Mouse (Mus musculus): Measurements from ENCODE around the gene Nos1.
A peak's percentile ranks its signal among the peaks of the same experiment; 100 is the strongest.

The Nos1 gene

DNA sequence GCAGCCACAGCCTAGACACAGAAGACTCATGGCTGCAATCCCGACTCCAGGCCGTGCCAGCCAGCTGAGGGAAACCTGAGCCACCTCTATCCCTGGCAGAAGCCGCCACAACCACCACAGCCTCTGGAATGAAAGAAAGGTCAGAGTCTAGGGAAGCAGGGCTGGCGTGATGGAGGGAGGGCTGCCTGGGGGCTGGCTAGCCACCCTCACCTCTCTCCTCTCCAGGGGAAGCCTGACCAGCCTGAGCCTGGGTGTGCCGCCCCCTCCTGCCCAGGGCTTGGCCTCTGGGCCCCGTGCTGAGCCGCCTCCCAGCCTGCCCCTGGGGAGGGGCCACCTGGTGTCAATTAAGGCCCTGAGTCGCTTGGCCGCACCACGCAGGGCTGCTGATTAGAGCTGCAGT lies at the start of gene Nos1:
TSS of gene Nos1 (plus strand) at position 352 of the 400 bp plus-strand sequence.
- DNase-seq (ENCODE audit: inconsistent ontology term), result peak; percentile 56

DNA sequence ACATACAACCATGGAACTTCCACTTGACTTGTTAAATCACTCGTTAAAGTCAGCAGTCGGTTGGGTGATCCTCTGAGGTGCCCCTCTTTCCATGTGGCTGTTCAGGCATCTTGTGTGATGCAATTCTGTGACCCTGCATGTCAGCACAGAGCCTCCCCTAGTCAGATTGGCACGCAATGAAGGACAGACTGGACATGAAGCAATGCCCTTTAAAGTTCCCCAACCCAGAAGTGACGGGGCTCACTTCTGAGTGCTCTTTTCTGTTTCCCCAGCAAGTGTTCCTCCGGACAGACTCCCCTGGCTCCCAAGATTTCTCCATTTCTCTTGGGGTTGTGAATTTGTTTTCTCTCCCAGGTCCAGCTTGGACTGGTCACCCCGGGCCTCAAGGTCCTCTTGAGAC lies 49.5 kb upstream of the Nos1 start:
- DNase-seq (ENCODE audit: inconsistent ontology term), result no peak

DNA sequence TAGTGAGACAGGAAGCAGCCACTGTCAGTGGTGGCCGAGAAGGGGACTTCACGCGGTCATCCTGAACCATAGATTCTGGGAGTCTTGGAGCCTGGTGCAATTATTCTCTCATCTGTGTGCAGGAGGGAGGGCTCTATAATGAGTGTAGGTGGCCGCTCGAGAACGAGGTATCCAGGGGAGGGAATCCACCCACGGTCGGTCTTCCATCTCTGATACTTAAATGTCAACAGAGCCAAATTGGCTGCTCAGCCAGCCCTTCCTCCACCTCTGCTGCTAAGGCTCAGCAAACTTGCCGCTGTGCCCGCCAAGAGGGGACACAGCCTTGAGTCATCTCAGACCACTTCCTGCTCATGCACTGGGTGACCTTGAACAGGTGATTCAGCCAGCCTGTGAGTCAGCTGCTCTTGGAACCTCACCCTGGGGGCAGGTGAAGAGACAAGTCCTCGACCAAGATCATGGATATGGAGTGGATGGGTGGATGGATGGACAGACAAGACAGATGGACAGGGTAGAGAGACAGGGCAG lies 36.1 kb upstream of the Nos1 start:
- no peak for DNase-seq (ENCODE audit: inconsistent ontology term)

DNA sequence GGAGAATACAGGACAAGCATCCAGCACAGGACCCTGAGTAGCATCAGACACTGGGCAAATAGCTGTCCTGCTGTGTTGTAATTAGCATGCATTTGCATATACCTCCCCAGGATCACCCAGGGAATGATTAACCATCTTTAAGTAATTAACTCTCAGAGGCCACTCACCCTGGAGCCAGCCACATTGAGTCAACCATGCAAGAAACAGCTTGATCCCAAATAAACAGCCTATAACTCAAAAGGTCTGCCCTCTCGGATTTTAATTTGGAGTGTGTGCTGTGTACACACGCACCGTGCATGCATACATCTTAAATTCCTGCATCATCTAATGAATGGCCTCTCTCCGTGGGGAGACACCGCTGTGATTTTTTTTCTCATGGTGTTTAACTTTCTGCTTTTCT lies 31.5 kb upstream of the Nos1 start:
- no peak for DNase-seq (ENCODE audit: inconsistent ontology term)

DNA sequence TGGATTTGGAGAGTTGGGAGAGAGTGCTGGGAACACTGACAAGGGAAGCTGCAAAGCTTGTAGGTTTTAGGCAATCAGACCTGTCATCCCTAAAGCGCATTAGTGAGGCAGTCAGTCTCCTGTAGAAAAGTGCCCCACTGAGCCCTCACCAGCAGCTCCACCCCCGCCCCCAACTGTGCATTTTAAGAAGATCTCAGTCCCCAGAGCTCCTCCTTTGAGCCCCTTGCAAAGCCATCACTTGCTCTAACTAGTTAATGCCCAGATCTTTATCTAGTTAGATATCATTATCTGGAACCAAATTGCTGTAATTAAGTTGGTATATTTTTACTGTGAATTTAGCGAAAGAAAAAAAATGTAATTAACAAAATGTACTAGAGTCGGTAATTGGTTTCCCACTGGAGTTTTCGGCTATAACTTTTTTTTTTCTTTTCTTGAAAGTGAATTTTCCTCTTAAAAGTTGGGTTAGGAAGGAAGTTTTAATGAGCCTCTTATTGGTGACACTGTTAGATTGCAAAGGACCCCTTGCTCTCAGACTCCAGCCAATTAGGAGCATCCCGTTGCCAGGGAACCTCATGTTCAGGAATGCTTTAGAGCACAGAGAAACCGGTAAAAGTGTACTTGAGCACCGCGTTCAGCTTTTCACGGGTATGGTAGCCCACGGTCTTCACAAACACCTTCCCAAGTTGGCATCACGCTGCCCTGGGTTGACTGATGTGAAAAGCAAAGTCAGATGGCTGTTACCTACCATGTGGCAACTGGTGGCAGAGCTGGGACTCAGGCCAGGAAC lies 22.9 kb upstream of the Nos1 start:
- no peak for DNase-seq (ENCODE audit: inconsistent ontology term)

DNA sequence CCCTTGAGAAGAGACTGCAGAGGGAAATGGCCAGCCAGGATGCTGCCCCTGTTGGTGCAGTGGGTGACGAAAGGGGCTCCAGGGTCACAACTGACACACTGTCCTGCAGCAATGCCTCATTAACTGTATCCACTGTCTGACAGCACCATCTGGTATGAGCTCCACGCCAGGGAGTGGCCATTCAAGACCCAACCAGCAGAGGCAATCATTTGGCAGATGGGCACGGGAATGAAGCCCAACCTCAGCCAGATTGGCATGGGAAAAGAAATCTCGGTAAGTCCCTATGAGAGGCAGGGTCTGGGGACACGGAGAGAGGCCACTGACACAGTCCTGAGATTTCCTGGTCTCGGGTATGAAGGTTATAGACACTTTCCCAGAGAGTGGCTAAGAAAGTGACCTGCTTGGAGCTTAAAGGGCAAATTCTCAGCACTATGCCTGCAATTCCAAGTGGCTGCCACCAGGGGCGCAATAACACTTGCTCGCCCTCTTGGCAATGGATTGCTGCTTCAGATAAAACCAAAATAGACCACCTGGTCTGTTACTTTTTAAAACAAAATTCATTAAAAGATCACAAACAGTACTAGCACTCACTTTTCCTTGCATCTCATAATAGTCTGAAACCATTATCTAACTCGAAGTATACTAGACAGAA lies 19.5 kb upstream of the Nos1 start:
- no peak for DNase-seq (ENCODE audit: inconsistent ontology term)

DNA sequence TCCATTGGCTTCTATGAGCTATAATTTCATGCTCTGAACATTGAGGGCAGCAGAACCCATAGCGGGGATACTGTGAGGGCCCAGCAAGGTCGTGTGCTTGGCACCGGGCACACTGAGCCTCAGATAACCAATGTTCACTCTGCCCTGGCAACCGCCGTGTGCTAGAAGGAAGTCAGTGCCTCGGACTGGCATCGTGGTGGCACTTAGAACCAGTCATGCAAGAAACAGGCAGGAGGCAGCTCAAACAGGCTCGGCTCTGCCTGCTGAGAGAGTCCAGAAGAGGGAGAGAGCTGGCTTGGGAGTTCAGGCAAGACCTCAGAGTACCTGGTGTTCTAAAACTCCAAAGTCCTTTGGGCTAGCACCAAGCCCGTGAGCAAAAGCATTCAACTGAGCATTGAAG lies 16.3 kb upstream of the Nos1 start:
- no peak for DNase-seq (ENCODE audit: inconsistent ontology term)

DNA sequence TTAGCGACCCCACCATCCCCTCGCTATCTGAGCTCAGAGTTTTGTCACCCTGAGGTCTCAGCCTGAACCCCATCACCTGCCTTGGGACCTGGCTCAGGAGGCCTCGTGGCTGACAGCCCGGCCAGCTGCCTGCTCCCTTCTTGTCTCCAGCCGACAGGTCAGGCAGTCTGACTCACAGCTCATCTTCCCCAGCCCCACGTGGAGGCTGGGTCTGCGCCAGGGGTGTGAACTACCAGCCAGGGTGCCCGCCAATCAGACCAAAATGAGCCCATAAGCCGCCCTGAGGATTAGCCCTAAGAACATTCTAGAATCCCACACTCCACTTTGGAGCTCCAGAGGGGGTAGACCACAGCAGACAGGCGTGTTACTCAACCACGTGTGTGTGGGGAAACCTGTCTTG lies 1.7 kb upstream of the Nos1 start:
- DNase-seq (ENCODE audit: inconsistent ontology term), result peak; percentile 63

DNA sequence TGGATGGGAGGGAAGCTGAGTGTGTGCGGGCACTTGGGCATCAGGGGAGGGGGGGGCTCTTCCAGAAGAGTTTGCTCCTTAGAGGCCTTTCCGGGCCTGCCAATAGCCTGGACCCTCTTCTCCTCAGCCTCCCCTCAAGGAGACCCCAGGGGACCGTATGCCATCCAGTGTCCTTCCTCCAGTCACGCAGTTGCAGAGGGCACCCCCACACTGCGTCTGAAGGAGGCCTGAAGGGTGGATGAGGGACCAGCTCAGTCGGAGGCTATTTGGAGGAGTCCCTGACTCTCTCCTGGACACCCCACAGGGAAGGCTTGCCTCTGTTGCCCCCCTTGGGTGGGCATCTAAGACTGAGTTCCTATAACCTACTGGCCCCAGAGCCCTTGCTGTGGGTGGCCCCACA lies 346 bp downstream of the Nos1 start:
- DNase-seq (ENCODE audit: inconsistent ontology term), result no peak

DNA sequence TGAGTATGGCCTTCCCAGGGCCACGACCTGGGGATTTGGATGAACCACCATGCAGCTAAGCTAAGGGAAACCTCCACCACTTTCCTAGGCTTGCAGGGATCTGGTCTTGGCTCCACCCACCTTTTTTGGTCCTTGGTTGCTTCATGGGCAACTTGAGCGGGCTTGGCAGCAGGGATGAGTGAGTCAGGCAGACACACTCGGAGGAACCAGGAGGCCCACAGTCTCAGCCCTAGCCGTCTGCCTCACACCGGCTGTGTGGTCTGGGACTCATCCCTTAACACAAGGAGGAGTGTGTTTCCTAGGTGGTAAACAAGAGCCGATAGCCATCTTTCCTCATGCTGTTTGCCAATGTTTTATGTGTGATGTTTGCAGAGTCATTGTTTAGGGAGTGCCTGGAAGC lies 9.2 kb downstream of the Nos1 start:
- DNase-seq (ENCODE audit: inconsistent ontology term), result no peak

DNA sequence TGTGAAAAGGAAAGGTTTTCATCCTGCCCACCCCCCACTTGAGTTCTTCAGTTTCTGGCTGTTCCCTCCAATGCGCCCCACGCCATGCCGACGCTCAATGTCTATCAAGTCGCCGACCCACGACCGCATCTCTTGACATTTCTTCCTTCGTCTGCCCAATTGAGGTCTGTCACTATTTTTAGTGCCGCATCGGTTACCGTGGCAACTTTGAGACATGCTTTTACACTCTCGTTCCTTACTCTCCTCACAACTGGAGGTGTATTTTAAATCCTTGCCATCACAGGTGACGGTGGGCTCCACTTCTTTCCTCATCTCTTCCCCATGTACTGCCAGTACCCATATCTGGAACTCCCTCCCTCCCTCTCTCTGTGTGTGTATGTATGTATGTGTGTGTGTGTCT lies 11.0 kb downstream of the Nos1 start:
- DNase-seq (ENCODE audit: inconsistent ontology term), result no peak

DNA sequence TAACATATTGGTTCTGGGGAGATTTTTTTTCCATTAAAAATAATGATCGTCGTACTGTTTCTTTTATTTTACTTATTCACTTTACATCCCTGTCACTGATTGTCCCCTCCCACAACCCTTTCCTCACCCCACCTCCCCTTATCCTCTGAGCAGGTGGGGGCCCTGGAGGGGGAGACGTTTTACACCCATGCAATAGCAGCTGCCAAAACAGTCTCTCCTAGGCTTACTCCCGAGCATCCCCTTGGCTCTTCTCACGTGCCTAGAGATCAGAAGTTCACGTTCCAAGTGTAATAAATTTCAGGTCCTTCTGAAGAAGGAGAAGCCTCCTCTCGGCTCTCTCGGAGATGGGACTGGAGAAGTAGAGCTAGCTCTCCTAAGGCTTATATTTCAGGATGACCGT lies 20.0 kb downstream of the Nos1 start:
- no peak for DNase-seq (ENCODE audit: inconsistent ontology term)

DNA sequence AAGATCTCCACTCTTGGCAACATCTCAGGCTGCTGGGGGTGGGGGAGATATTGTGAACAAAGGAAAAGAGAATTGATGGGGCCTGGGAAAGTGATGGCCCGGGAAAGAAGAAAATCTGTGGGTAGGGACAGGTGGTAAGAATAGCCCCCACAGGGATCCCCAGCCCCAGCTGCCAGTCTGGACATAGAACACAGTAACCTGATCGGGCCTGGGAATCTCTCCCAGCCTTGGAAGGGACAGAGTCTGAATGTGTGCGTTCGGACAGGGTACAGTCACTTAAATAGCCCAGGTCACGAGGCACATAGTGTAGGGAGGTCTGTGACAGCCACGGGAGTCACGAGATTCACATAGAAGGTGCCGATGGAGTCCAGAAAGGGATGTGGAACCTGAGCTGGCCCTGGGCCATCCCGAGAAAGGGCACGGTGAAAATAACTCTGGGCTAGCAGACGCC lies 21.3 kb downstream of the Nos1 start:
- DNase-seq (ENCODE audit: inconsistent ontology term), result no peak

DNA sequence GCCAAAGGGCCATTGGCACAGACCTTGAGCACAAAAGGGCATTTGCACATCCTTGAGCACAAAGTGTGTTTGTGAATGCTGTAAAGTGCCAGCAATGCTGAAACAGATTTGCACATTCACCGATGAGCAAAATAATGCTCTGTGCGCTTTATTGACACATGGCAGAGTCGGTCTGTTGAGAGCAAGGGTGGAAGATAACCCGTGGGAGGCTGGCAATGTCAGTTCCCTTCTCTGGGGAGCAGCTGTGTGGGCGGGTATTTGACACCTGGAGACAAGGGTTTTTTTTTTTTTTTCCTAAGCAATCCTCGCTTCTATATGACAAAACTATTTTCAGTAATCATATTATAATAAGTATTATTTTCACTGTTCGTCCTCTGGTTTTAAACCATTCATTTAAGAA lies 22.7 kb downstream of the Nos1 start:
- DNase-seq (ENCODE audit: inconsistent ontology term), result no peak

DNA sequence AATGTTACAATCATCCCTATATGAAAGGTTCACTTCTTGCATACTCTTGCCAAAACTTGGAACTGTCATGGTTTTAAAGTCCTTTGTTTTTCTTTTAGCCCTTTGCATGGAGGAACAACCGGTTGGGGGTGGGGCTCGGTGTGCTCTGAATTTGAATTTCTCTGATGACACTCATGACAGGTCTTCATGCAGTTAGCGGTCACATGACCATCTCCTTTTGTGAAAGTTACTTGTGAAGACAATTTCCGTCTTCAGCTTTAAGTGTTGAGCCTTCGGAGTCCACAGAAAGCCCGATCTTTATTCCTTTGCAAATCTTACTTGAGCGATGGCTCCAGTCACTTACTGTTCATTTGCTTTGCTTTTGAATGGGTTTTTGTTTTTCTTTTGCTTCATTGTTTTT lies 30.1 kb downstream of the Nos1 start:
- DNase-seq (ENCODE audit: inconsistent ontology term), result no peak

DNA sequence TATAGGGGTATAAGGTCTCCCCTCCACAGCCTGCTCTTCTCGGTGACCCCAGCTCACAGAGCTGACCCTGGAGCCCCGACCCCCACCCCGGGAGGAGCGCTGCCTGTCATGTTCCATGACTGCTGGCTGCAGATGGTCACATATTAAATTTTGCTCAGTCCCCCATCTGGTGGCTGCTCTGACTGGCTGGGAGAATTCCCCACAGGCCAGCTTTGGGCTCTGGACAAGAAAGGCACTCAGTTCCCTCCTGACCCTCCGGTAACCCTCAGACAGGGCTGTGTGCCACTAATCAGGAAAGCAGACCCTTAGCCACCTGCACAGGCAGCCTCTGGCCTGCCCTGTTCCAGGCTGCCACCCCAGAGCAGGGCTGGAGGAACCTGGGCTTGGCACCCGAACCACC lies 38.0 kb downstream of the Nos1 start:
- DNase-seq (ENCODE audit: inconsistent ontology term), result no peak

DNA sequence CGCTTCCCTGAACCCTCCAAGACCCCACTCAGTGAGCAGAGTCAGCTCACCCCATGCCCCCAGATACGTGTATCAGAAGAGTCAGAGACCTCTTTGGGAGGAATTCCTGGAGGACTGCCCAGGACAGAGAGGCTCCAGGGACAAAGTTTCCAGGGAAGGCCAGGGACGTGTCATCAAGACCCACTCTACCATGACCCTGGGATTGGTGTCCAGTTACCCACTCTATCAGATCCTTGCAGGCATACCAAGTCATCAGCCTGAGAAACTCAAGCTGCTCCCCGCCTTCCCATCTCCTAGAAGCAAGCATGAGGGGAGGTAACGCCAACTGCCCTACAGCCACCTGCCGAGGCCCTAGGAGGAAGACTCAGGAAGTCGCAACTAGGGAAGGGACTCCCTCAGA lies 39.6 kb downstream of the Nos1 start:
- DNase-seq (ENCODE audit: inconsistent ontology term), result no peak

DNA sequence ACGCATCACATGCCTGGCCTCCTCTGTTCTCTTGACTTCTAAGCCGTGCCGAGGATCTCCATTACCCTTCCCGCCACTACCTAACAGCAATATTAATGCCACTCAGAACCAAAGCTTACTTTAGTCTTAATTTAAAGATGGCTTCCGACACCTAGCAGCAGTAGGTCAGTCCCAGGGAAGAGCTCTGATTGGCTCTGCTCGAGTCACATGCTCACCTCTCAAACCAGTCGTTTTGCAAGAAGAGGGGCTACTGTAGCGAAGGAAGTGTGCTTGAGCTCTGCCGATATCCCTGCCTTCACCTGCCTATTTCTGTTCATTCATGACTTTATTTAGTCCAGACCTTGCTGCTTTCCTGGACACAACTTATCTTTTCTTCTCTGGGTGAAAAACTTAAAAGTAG lies 43.0 kb downstream of the Nos1 start:
- no peak for DNase-seq (ENCODE audit: inconsistent ontology term)

DNA sequence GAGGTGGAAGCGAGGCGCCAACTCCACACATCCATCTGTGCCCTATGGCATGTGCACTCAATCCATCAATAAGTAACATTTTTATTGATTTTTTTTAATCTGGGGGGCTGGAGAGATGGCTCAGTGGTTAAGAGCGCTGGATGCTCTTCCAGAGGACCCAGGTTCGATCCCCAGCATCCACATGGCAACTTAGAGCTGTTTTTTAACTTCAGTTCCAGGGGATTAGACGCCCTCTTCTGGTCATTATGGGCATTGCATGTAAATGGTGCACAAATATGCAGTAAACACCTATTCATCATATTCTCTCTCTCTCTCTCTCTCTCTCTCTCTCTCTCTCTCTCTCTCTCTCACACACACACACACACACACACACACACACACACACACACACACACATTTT lies 43.7 kb downstream of the Nos1 start:
- no peak for DNase-seq (ENCODE audit: inconsistent ontology term)

DNA sequence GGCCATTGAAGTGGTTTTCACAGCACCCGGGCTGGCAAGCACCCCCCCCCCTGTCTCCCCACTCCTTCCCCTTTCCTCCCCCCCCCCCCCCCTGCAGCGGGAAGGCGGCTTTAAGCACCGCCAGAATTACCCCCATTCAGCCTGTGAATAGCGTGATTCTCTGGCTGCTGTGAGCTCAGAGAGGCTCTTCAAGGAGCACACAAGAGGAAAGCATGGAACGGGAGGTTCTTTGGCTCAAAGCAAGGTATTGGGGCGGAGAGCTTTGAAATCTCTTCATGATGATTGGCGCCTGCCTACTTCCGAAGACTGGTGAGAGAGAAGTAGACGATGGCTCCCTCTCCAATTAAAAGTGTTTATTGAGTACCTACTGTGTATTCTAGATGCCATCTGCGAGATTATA lies 44.5 kb downstream of the Nos1 start:
- DNase-seq (ENCODE audit: inconsistent ontology term), result no peak

DNA sequence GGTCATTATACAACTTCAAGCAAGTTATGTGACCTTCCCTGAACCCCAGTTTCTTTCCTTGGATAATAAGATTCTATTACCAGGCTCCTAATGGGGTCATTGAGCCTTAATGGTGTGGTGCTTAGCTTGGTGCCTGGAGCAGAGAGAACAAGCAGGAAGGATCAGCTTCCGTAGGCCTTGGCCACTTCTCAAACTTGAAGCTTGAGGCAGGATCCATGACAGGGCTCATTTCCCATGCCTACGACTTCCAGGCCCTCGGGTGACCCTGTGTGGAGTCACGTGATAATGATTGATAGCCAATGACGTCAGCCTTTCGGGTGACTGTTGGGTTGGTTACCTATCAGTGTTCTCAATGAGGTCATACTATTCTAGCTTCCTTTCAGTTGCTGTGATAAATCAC lies 46.5 kb downstream of the Nos1 start:
- no peak for DNase-seq (ENCODE audit: inconsistent ontology term)

DNA sequence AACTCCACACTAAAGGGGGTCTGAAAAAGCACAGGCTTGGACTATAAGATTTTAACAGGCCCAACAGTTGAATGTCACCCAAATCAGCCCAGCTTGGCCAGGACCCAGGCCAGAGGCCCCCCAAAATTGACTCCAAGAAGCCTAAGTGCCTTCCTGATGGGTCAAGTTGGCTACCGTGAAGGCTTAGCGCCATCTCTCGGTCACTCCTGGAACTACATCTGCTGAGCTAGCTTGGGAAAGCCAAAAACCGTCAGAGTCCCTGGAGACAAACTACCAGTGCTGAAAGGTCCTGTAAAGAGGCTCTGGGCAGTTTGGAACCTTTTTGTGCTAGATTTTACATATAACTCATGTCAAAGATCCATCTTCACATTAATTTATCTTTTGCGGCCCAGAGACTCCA lies 56.1 kb downstream of the Nos1 start:
- DNase-seq (ENCODE audit: inconsistent ontology term), result peak; percentile 40

DNA sequence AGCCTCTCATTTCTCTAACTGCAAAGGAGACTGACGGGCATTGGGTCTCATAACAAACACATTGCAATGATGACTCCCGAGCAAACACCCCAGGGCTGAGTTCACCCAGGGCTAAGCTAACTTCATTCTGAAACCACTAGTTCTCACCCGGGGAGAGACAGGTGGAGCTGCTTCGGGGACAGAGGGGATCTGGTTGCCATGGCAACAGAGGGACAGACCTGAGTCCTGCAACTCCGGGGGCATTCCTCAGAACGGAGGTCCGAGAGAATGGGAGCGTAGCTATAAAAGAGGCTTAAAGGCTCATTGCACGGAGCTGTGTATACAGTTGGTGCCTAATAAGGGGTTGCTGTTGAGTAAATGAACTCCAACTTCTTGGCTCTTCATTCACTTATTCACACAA lies 56.9 kb downstream of the Nos1 start:
- DNase-seq (ENCODE audit: inconsistent ontology term), result no peak

Measured in Muller cell, postnatal 12 days (primary cell).